Mouse (Mus musculus) MEL (cell line): ENCODE measurements at regions not wholly inside any gene's neighbourhood (a gene's known extent, or its start where the extent isn't known, plus 50 kb on each side); places are given as distances from the start of the nearest gene placed in this dataset.

Source experiments
- DNase-seq: peaks from one replicate; pipeline ENCODE4 v3.0.0; 2011; ENCODE audit warnings: low read depth, low spot score
- H3K27ac ChIP-seq: 2 replicates; pipeline ENCODE4 v1.5.1; 2012; ENCODE audit warnings: low read depth, mild to moderate bottlenecking, control low read depth, low read length, moderate library complexity; ENCODE audit not compliant: control insufficient read depth
- H3K27me3 ChIP-seq, 2 experiments: fragments of 150-350 bp in 1 of 2; sonication (generic) in 1 of 2; 2 replicates each; pipeline ENCODE4 v1.6.1; 2012; ENCODE audit warnings: low read length in 2 of 2, mild to moderate bottlenecking in 2 of 2, improper control_type of control experiment in 1 of 2, moderate library complexity in 1 of 2; ENCODE audit not compliant: insufficient read depth in 2 of 2, control insufficient read depth in 1 of 2
- H3K36me3 ChIP-seq, 2 experiments: 2 replicates each; pipeline ENCODE4 v1.6.1; 2012 to 2014; ENCODE audit warnings: low read length in 2 of 2, improper control_type of control experiment in 1 of 2, inconsistent platforms in 1 of 2, mild to moderate bottlenecking in 1 of 2; ENCODE audit not compliant: insufficient read depth in 2 of 2, control insufficient read depth in 1 of 2
- H3K4me1 ChIP-seq, 2 experiments: fragments of 150-350 bp in 1 of 2; sonication (generic) in 1 of 2; 2 replicates each; pipeline ENCODE4 v1.6.1; 2012; ENCODE audit warnings: low read length in 2 of 2, improper control_type of control experiment in 1 of 2, mild to moderate bottlenecking in 1 of 2; ENCODE audit not compliant: insufficient read depth in 2 of 2, control insufficient read depth in 1 of 2
- H3K4me3 ChIP-seq, 2 experiments: fragments of 150-350 bp in 1 of 2; sonication (generic) in 1 of 2; 2 replicates each; pipeline ENCODE4 v1.5.1; 2012; ENCODE audit warnings: low read depth in 2 of 2, low read length in 2 of 2, mild to moderate bottlenecking in 2 of 2, moderate library complexity in 2 of 2, control low read depth in 1 of 2, improper control_type of control experiment in 1 of 2; ENCODE audit not compliant: control insufficient read depth in 1 of 2, insufficient read depth in 1 of 2
- H3K79me2 ChIP-seq: 2 replicates; pipeline ENCODE4 v1.6.1; 2012; ENCODE audit warnings: mild to moderate bottlenecking, low read length, moderate library complexity; ENCODE audit not compliant: control insufficient read depth, poor library complexity, insufficient read depth
- H3K9ac ChIP-seq: 2 replicates; pipeline ENCODE4 v1.6.1; 2012; ENCODE audit warnings: low read depth, mild to moderate bottlenecking, control low read depth, low read length, moderate library complexity; ENCODE audit not compliant: control insufficient read depth, poor library complexity, severe bottlenecking
- H3K9me3 ChIP-seq: fragments of 150-350 bp; sonication (generic); replicated peaks from 2 replicates; pipeline ENCODE4 v1.6.1; 2012; ENCODE audit warnings: mild to moderate bottlenecking, low read length, improper control_type of control experiment, moderate library complexity; ENCODE audit not compliant: insufficient read depth
- BHLHE40 ChIP-seq: IDR thresholded peaks from 2 replicates; pipeline ENCODE4 v1.6.1; 2012; ENCODE audit warnings: low read depth, mild to moderate bottlenecking, inconsistent platforms, low read length, improper control_type of control experiment, borderline replicate concordance
- CHD2 ChIP-seq: IDR thresholded peaks from 2 replicates; pipeline ENCODE4 v1.6.1; 2011; ENCODE audit warnings: low read length, improper control_type of control experiment
- CTCF ChIP-seq, 3 experiments: IDR thresholded peaks in 2 of 3; conservative IDR thresholded peaks in 1 of 3; 2 replicates each; pipeline ENCODE4 v1.5.1; 2011 to 2012; ENCODE audit warnings: low read length in 3 of 3, low read depth in 2 of 3, mild to moderate bottlenecking in 2 of 3, improper control_type of control experiment in 1 of 3, inconsistent platforms in 1 of 3, mixed read lengths in 1 of 3, moderate library complexity in 1 of 3; ENCODE audit not compliant: control insufficient read depth in 1 of 3, insufficient read depth in 1 of 3, poor library complexity in 1 of 3, severe bottlenecking in 1 of 3
- ETS1 ChIP-seq: IDR thresholded peaks from 2 replicates; pipeline ENCODE4 v1.6.1; 2012; ENCODE audit warnings: low read depth, mild to moderate bottlenecking, inconsistent platforms, low read length, improper control_type of control experiment, moderate library complexity
- GATA1 ChIP-seq: IDR thresholded peaks from 2 replicates; pipeline ENCODE4 v1.6.1; 2011; ENCODE audit warnings: low read depth, low read length, improper control_type of control experiment
- HCFC1 ChIP-seq: IDR thresholded peaks from 2 replicates; pipeline ENCODE4 v1.6.1; 2012; ENCODE audit warnings: low read depth, mild to moderate bottlenecking, inconsistent platforms, low read length, improper control_type of control experiment, moderate library complexity
- KAT2A ChIP-seq: conservative IDR thresholded peaks from 2 replicates; pipeline ENCODE4 v1.6.1; 2012; ENCODE audit warnings: low read depth, low read length, improper control_type of control experiment, inconsistent platforms
- MAZ ChIP-seq: IDR thresholded peaks from 2 replicates; pipeline ENCODE4 v1.6.1; 2012; ENCODE audit warnings: low read depth, mild to moderate bottlenecking, inconsistent platforms, low read length, improper control_type of control experiment
- MEF2A ChIP-seq: IDR thresholded peaks from 2 replicates; pipeline ENCODE4 v1.6.1; 2014; ENCODE audit warnings: low read depth, mild to moderate bottlenecking, inconsistent platforms, low read length, improper control_type of control experiment; ENCODE audit not compliant: poor library complexity, insufficient replicate concordance, severe bottlenecking; ENCODE audit errors: extremely low read depth
- MXI1 ChIP-seq: IDR thresholded peaks from 2 replicates; pipeline ENCODE4 v1.6.1; 2011; ENCODE audit warnings: mild to moderate bottlenecking, low read depth, low read length, improper control_type of control experiment
- MYC ChIP-seq: IDR thresholded peaks from 2 replicates; pipeline ENCODE4 v1.6.1; 2011; ENCODE audit warnings: low read depth, mild to moderate bottlenecking, low read length, improper control_type of control experiment, moderate library complexity
- NRF1 ChIP-seq: IDR thresholded peaks from 2 replicates; pipeline ENCODE4 v1.6.1; 2014; ENCODE audit warnings: low read depth, mild to moderate bottlenecking, inconsistent platforms, low read length, improper control_type of control experiment, moderate library complexity; ENCODE audit not compliant: poor library complexity, insufficient read depth, severe bottlenecking
- POLR2AphosphoS5 ChIP-seq: IDR thresholded peaks from 2 replicates; pipeline ENCODE4 v1.6.1; 2012; ENCODE audit warnings: low read depth, borderline replicate concordance, mild to moderate bottlenecking, inconsistent platforms, low read length, moderate library complexity, mixed read lengths
- RAD21 ChIP-seq: IDR thresholded peaks from 2 replicates; pipeline ENCODE4 v1.6.1; 2011; ENCODE audit warnings: mild to moderate bottlenecking, low read depth, low read length, improper control_type of control experiment
- TAL1 ChIP-seq: IDR thresholded peaks from 2 replicates; pipeline ENCODE4 v1.6.1; 2012; ENCODE audit warnings: mild to moderate bottlenecking, inconsistent platforms, low read length, moderate library complexity, mixed read lengths
- TCF12 ChIP-seq: IDR thresholded peaks from 2 replicates; pipeline ENCODE4 v1.6.1; 2014; ENCODE audit warnings: low read depth, mild to moderate bottlenecking, inconsistent platforms, low read length, improper control_type of control experiment, moderate library complexity
- ZC3H11A ChIP-seq: IDR thresholded peaks from 2 replicates; pipeline ENCODE4 v1.6.1; 2012; ENCODE audit warnings: low read depth, mild to moderate bottlenecking, inconsistent platforms, low read length, improper control_type of control experiment
- ZKSCAN1 ChIP-seq: IDR thresholded peaks from 2 replicates; pipeline ENCODE4 v1.6.1; 2012; ENCODE audit warnings: low read depth, mild to moderate bottlenecking, inconsistent platforms, low read length, improper control_type of control experiment, moderate library complexity
- ZMIZ1 ChIP-seq: IDR thresholded peaks from 2 replicates; pipeline ENCODE4 v1.6.1; 2012; ENCODE audit warnings: low read depth, mild to moderate bottlenecking, inconsistent platforms, low read length, improper control_type of control experiment, moderate library complexity

GRCm38 (mm10) chr12:110189329-110189642 is 89.6 kb upstream of the Dio3 start:
- no peak for TF ChIP-seq KAT2A
- Histone ChIP-seq H3K79me2 (no peaks in the 10 kb centered on the region), H3K9ac (no peak overlapping the region), H3K4me1 (no peaks in the 10 kb centered on the region), H3K36me3 (no peaks in the 10 kb centered on the region), H3K4me3 (no peak overlapping the region), H3K27me3 (no peaks in the 10 kb centered on the region), H3K27ac (no peak overlapping the region), H3K9me3 (no peaks in the 10 kb centered on the region)
- no peak for DNase-seq

DNA sequence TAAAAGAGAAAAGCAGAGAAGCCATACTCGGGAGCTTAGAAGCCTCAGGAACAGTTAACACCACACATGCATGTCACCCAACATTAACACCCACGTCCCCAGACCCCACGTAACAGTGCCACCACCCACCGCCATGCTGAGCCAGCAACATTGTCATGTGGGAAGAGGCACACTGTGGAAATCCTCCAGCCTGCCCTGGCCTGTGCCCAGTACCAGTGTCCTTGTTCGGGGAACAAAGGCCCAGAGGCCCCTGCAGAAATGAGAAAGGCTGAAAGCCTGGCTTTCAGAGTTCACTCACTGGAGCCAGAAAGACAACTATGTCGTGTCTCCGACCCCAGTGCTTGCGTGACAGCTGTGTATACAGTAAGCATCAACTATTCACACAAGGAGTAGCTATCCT is 86.7 kb upstream of the Dio3 start:
- no peak overlapping the region for H3K4me3 ChIP-seq
- no peaks in the 10 kb centered on the region for H3K79me2 ChIP-seq
- no peak overlapping the region for H3K27ac ChIP-seq
- H3K4me1 ChIP-seq: no peaks in the 10 kb centered on the region
- DNase-seq: no peak
- no peaks in the 10 kb centered on the region for H3K27me3 ChIP-seq
- H3K36me3 ChIP-seq: no peaks in the 10 kb centered on the region
- no peaks in the 10 kb centered on the region for H3K9me3 ChIP-seq
- TF ChIP-seq ZMIZ1: no peak
- TF ChIP-seq NRF1: no peak
- TF ChIP-seq ZC3H11A: no peak
- TF ChIP-seq POLR2AphosphoS5: no peak
- TF ChIP-seq TCF12: no peak
- no peak for TF ChIP-seq RAD21
- TF ChIP-seq MEF2A: no peak
- no peak for TF ChIP-seq CTCF (IDR thresholded peaks at IDR 0.05 in 2 of 3, conservative IDR thresholded peaks at IDR 0.05 in 1 of 3; ENCODE audit: control insufficient read depth in 1 of 3, insufficient read depth in 1 of 3, low read depth in 2 of 3, low read length in 3 of 3, poor library complexity in 1 of 3, severe bottlenecking in 1 of 3)
- no peak for TF ChIP-seq CHD2
- no peak for TF ChIP-seq HCFC1
- no peak for TF ChIP-seq ETS1
- TF ChIP-seq MYC: no peak
- TF ChIP-seq GATA1: no peak
- TF ChIP-seq TAL1: no peak
- no peak for TF ChIP-seq ZKSCAN1
- no peak for TF ChIP-seq MXI1
- no peak for TF ChIP-seq BHLHE40
- no peak for TF ChIP-seq MAZ
- no peak overlapping the region for H3K9ac ChIP-seq
